Comparison of ENCODE assay signal across 15 mouse cellular contexts in the genomic region with DNA sequence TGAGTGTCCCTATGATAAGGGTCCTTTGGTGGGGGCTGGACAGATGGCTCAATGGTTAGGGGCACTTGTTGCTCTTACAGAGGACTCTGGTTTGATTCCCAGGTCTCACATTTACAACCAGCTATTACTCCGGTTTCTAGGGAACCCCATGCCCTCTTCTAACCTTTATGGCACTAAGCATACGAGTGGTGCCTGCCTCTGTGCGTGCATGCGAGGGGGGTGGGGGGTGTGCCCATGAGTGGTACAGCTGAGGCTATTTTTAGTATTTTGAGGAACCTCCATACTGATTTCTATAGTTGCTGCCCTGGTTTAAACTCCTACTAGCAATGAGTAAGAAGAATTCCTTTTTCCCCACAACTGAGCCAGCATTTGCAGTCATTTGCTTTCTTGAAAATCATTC.
"Had no signal": no experiment of that assay in that cellular context is flagged by ENCODE, and none has a peak within 500 bp of the region (broad histone marks: within the 10 kb centered on the region; RNA-seq: fewer than 3 reads in every experiment).

No protein-coding gene starts in this region.

- H3K4me1 ChIP-seq: intestine, embryonic 15.5 days; limb, embryonic 10.5 days; megakaryocyte, embryonic 14.5 days; midbrain, embryonic 12.5 days; neural tube, embryonic 15.5 days had no signal

- H3K4me3 ChIP-seq: intestine, embryonic 15.5 days; left cerebral cortex, adult 2 months; limb, embryonic 10.5 days; lung, embryonic 15.5 days; megakaryocyte, embryonic 14.5 days; midbrain, embryonic 12.5 days; myocyte; neural tube, embryonic 15.5 days had no signal

- ATAC-seq: intestine, embryonic 15.5 days; midbrain, embryonic 16.5 days had no signal

- DNase-seq: kidney, adult 18-20 months; kidney, postnatal 10 days; kidney, postnatal 4 days; lung, postnatal 14 days; thymus, postnatal 36 days had no signal

- H3K9me3 ChIP-seq: intestine, embryonic 15.5 days; limb, embryonic 10.5 days; lung, embryonic 15.5 days; megakaryocyte, embryonic 14.5 days; midbrain, embryonic 12.5 days; neural tube, embryonic 15.5 days had no signal

- H3K36me3 ChIP-seq: intestine, embryonic 15.5 days; limb, embryonic 10.5 days; lung, embryonic 15.5 days; midbrain, embryonic 12.5 days; neural tube, embryonic 15.5 days had no signal

- H3K27ac ChIP-seq: intestine, embryonic 15.5 days; left cerebral cortex, adult 2 months; limb, embryonic 10.5 days; liver, embryonic 14.5 days; lung, embryonic 15.5 days; midbrain, embryonic 12.5 days; neural tube, embryonic 15.5 days had no signal

- H3K27me3 ChIP-seq: intestine, embryonic 15.5 days; lung, embryonic 15.5 days; megakaryocyte, embryonic 14.5 days; midbrain, embryonic 12.5 days; neural tube, embryonic 15.5 days had no signal

- H3K9ac ChIP-seq: intestine, embryonic 15.5 days; liver, embryonic 14.5 days; lung, embryonic 15.5 days; midbrain, embryonic 12.5 days; neural tube, embryonic 15.5 days had no signal

- H3K4me2 ChIP-seq: intestine, embryonic 15.5 days; lung, embryonic 15.5 days; midbrain, embryonic 12.5 days; neural tube, embryonic 15.5 days had no signal
